Mouse (Mus musculus) midbrain, embryonic 15.5 days (tissue): Measurements from ENCODE around the gene Cdiptos. TPM values are rescaled to one million over a fixed set of nuclear protein-coding genes. Genes with fewer than 3 reads are reported as not detected.

Experiments
- ATAC-seq: fragments of 200-750 bp; cut with Nextera tagmentation; replicated peaks from 2 replicates; pipeline ENCODE4 v1.8.0; 2017; ENCODE audit warnings: moderate TSS enrichment
- H3K27ac ChIP-seq: fragments of 300-500 bp; sonication (generic); 2 replicates; pipeline ENCODE4 v1.5.1; 2015; ENCODE audit warnings: mild to moderate bottlenecking, inconsistent platforms
- H3K27me3 ChIP-seq: fragments of 300-500 bp; sonication (generic); replicated peaks from 2 replicates; pipeline ENCODE4 v1.6.1; 2015; ENCODE audit warnings: inconsistent platforms
- H3K36me3 ChIP-seq: fragments of 300-500 bp; sonication (generic); replicated peaks from 2 replicates; pipeline ENCODE4 v1.6.1; 2015; ENCODE audit warnings: inconsistent platforms
- H3K4me1 ChIP-seq: fragments of 300-500 bp; sonication (generic); 2 replicates; pipeline ENCODE4 v1.6.1; 2015; ENCODE audit warnings: inconsistent platforms
- H3K4me2 ChIP-seq: fragments of 300-500 bp; sonication (generic); 2 replicates; pipeline ENCODE4 v1.6.1; 2015; ENCODE audit warnings: inconsistent platforms, mild to moderate bottlenecking, moderate library complexity
- H3K4me3 ChIP-seq: fragments of 300-500 bp; sonication (generic); 2 replicates; pipeline ENCODE4 v1.5.1; 2015; ENCODE audit warnings: mild to moderate bottlenecking, inconsistent platforms
- H3K9ac ChIP-seq: fragments of 300-500 bp; sonication (generic); 2 replicates; pipeline ENCODE4 v1.6.1; 2015; ENCODE audit warnings: mild to moderate bottlenecking, inconsistent platforms
- H3K9me3 ChIP-seq: fragments of 300-500 bp; sonication (generic); 2 replicates; pipeline ENCODE4 v1.6.1; 2016; ENCODE audit warnings: inconsistent platforms
- WGBS: fragments of 180-500 bp; shearing (Covaris S2); methylation state at CpG from one replicate; pipeline ENCODE4 v1.1.7; 2015; ENCODE audit warnings: mixed read lengths; 5-methylcytosine and 5-hydroxymethylcytosine counted together
- polyA plus RNA-seq: library from polyadenylated mRNA; unstranded; fragments of >200 nt; fragmentation: Nextera tagmentation; extraction: Ambion mirVana; gene quantifications from 2 replicates; pipeline ENCODE4 v1.2.1, GENCODE M21; 2015

Gene Cdiptos
- polyA plus RNA-seq, 1 experiment from 2014 or later, result 1.1 TPM

DNA sequence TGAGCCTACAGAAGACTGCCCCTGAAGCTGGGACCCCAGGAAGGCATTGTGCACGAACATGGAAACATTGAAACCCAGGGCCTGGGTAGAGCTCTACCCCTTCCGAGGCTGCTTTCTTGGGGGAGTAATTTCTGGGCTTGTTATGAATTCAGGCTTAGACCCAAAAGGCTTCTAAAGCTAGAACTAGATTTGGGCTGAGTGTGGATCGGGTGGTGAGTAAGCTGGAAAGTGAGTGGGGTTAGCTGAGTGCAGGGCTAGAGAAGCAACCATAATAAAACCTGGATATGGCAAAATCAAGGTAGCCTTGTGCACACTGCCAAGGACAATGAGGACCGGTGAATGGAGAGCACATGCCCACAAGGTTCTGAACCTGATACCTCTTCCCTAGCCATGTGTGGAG is 13.9 kb downstream of the Cdiptos start:
- Histone ChIP-seq H3K36me3 (peaks cover 55% of the 10 kb centered on the region), H3K9me3 (no peaks in the 10 kb centered on the region), H3K27me3 (peaks cover 10% of the 10 kb centered on the region), H3K4me1 (no peaks in the 10 kb centered on the region), H3K27ac (no peak overlapping the region), H3K9ac (no peak overlapping the region), H3K4me2 (no peak overlapping the region), H3K4me3 (no peak overlapping the region)
- ATAC-seq, result no peak
- WGBS, result 85% methylated on average over 4 of the region's 4 CpGs

DNA sequence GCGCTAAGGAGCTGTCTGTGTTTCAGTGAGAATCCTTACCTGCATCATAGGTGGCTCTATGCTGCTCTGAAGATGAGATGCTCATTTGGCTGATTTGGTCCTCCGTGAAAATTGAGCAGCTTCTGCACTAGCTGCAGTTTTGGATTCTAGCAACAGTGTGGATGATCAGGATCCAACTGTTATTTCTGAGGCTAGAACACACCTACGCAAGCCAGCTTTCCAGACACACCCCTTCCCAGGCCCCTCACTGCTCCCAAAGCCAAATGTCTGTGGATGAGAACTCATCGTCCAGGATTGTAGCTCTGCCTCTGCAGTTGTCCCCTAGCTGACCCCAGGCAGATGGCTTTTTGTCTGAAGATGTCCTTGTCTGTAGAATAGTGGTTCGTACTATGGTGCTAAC is 14.8 kb downstream of the Cdiptos start:
- peaks cover 10% of the 10 kb centered on the region for H3K27me3 ChIP-seq
- H3K9me3 ChIP-seq, result no peaks in the 10 kb centered on the region
- WGBS, result 90% methylated on average over 5 of the region's 5 CpGs
- no peak for ATAC-seq
- no peak overlapping the region for H3K4me2 ChIP-seq
- peaks cover 50% of the 10 kb centered on the region for H3K36me3 ChIP-seq
- H3K27ac ChIP-seq, result no peak overlapping the region
- H3K9ac ChIP-seq, result no peak overlapping the region
- no peaks in the 10 kb centered on the region for H3K4me1 ChIP-seq
- H3K4me3 ChIP-seq, result no peak overlapping the region

DNA sequence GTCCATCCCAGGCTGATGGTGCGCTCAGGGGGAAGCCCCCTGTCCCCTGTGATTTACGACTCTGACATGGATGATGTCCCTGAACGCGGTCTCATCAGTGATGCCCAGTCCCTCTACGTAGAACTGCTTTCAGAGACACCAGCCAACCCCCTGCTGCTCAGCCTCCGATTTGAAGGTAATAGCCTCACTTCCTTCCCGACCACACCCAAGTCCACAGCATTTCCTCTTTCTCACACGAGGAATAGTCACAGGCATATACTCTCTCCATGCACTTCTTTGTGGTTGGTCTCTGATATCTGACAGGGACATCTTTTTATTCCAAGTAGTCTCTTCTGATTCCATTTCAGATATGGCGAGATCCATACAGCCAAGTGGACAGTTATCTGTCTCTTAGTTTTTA is 16.1 kb downstream of the Cdiptos start:
- Histone ChIP-seq H3K9ac (no peak overlapping the region), H3K36me3 (peaks cover 47% of the 10 kb centered on the region), H3K9me3 (no peaks in the 10 kb centered on the region), H3K27ac (no peak overlapping the region), H3K4me1 (no peaks in the 10 kb centered on the region), H3K4me3 (no peak overlapping the region), H3K27me3 (peaks cover 10% of the 10 kb centered on the region), H3K4me2 (no peak overlapping the region)
- WGBS, result 74% methylated on average over 9 of the region's 9 CpGs
- no peak for ATAC-seq

DNA sequence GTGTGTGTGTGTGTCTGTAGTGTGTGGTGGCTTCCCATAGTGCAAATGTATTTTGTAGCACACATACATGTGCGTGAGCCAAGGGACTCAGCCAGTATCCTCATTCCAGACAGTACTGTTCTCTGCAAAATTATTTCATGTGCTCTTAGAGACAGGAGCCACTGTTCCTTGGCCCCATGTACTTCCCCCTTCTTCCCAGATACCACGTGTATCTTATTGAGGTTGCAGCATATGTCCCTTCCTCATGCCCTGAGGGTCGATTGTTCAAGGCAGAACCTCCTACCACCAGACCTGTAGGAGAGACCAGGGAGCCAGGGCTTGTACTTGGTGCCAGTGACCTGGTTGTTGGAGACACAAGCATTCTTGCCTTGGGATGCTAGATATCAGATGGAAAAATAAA is 20.8 kb downstream of the Cdiptos start:
- no peak overlapping the region for H3K4me2 ChIP-seq
- no peaks in the 10 kb centered on the region for H3K27me3 ChIP-seq
- H3K4me1 ChIP-seq, result peaks cover 24% of the 10 kb centered on the region
- no peak overlapping the region for H3K9ac ChIP-seq
- H3K36me3 ChIP-seq, result peaks cover 24% of the 10 kb centered on the region
- WGBS, result 66% methylated on average over 3 of the region's 3 CpGs
- H3K27ac ChIP-seq, result no peak overlapping the region
- H3K4me3 ChIP-seq, result no peak overlapping the region
- no peak for ATAC-seq
- H3K9me3 ChIP-seq, result no peaks in the 10 kb centered on the region

DNA sequence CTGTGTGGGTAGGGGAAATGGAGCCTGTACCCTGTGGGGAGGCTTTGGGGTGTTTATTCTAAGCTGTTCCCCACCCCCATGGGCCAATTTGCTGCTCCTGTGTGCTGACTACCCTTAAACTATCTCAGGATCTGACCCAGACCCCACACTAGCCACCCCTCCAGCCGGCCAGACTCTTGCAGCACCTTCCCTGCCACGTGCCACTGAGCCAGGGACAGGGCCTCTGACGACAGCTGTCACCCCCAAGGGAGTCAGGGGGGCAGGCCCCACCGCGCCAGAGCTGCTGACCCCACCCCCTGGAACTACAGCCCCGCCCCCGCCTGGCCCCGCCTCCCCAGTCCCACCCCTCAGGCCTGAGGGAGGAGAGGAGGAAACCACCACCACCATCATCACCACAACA is 23.3 kb downstream of the Cdiptos start:
- H3K9me3 ChIP-seq, result no peaks in the 10 kb centered on the region
- no peak for ATAC-seq
- peak overlapping the region; percentile 59 for H3K4me3 ChIP-seq
- peak overlapping the region; percentile 92 for H3K4me2 ChIP-seq
- 3% methylated on average over 7 of the region's 8 CpGs for WGBS
- peaks cover 5% of the 10 kb centered on the region for H3K36me3 ChIP-seq
- peak overlapping the region; percentile 75; the same call in 1 of the 2 replicates for H3K9ac ChIP-seq
- H3K4me1 ChIP-seq, result peaks cover 42% of the 10 kb centered on the region
- no peak overlapping the region for H3K27ac ChIP-seq
- no peaks in the 10 kb centered on the region for H3K27me3 ChIP-seq

DNA sequence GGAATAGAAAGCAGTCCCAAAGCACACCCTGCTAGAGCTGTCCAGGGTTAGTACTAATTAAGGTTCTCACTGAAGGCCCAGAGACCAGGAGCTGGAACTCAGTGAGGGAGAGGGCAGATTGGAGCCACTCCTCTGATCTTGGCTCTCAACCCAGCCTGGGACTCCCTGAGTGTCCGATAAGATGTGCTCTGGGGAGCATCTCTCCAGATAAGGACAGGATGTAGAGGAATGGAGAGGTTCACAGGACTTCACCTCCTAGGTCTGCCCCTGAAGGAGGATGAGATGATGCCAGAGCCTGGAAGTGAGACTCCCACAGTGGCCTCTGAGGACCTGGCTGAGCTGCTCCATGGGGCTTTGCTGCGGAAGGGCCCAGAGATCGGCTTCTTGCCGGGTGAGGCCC is 24.2 kb downstream of the Cdiptos start:
- peak overlapping the region; percentile 25; the same call in 1 of the 2 replicates for H3K27ac ChIP-seq

DNA sequence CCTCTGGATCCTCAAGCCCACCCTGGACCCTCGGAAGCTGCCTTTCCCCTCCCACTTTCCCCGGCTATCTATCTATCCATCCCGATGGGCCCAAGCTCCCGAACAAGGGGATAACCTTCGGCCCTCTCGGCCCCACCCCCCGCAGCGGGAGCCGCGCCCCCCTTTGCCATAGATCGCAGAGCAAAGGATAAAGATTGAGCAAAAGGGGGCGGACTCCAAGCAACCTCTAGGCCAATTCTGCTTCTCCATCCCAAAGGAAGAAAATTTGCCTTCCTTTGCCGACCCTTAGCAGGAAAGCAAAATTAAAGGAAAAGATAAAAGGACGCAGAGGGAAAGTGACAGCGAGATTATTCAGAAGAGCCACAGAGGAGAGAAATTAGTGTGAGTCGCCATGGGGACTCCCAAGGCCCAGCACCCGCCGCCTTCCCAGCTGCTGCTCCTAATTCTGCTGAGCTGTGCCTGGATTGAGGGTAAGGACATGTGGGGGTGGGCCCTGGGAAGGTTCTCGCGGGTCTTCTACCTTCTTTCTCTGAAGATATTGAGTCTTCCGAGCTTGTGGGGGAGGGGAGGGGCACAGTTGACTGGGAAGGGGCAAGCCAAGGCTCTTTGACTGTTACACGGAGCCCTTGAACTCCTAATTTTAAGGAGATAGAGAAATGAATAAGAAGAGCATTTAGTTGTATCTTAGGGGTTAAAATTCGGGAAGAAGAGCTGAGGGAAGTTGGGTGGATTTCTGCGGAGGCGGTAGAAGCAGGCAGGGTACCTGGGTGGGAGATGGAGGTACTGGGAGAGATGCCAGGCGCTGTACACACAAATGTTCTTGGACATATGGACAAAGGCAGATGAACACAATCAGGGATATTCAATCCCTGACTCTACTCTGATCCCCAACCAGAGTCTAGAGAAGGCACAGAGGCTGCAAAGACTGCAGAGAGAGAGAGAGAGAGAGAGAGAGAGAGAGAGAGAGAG is 25.0 kb downstream of the Cdiptos start:
- peak overlapping the region; percentile 89 for H3K27ac ChIP-seq
- peak; percentile 25; the same call in 1 of the 2 replicates for ATAC-seq
- H3K9ac ChIP-seq, result peak overlapping the region; percentile 75
- 3% methylated on average over 26 of the region's 26 CpGs for WGBS
- H3K4me3 ChIP-seq, result peak overlapping the region; percentile 59
- no peaks in the 10 kb centered on the region for H3K27me3 ChIP-seq
- H3K4me1 ChIP-seq, result peaks cover 53% of the 10 kb centered on the region
- H3K9me3 ChIP-seq, result no peaks in the 10 kb centered on the region
- peaks cover 5% of the 10 kb centered on the region; the same call in 1 of the 2 replicates for H3K36me3 ChIP-seq
- peak overlapping the region; percentile 92 for H3K4me2 ChIP-seq

More for the DNA sequence above, 24.2 kb downstream of the Cdiptos start:
- Histone ChIP-seq H3K9ac (peak overlapping the region; percentile 75), H3K36me3 (peaks cover 5% of the 10 kb centered on the region; the same call in 1 of the 2 replicates), H3K27me3 (no peaks in the 10 kb centered on the region), H3K9me3 (no peaks in the 10 kb centered on the region), H3K4me1 (peaks cover 51% of the 10 kb centered on the region), H3K4me3 (peak overlapping the region; percentile 59), H3K4me2 (peak overlapping the region; percentile 92)
- 23% methylated on average over 4 of the region's 4 CpGs for WGBS
- no peak for ATAC-seq

DNA sequence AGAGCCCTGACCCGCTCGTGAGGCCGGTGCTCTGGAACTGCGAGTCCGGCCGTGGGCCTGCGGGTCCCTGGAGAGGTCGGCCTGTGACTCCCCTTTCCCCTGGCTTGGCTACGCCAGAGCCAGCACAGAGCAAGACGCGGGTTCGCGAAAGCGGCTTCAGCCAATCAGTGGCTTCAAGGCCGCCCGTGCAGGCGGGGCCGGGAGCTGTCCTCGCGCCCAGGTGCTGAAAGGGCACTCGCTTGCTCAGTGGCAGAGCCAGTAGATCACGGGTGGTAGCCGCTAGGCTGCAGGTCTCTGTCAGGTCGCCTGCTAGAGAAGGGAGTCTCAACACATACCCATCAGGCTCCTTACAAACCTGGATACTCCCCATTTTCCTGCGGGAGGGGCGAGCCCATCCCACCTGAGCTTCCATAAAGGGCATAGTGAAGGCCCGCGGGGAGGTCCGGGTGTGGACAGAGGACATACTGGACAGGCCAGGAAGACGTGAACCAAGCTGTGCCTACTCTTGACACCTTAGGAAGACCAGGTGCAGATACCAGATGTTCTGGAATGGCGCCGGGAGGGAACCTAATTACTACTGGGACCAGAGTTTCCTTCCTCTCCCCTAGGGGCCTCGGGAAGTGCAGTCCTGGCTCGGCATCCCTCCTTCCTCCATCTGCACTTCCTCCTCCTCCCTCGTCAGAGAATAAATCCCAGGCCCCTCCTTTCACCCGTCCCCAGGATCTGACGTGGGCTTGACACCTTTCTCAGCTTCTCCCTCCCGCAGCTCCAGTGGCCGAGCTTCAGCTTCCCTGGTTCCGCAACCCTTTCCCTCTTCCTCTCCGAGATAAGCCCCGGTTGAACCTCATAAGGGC is 25.9 kb downstream of the Cdiptos start, which contains the start of gene Sez6l2:
Sez6l2 (plus strand) TSS at position 771 of the 854 bp plus-strand sequence.
- H3K27ac ChIP-seq, result peak within 1 kb of the TSS; percentile 89
- H3K27me3 ChIP-seq, result no peaks in the 10 kb centered on the region
- H3K9me3 ChIP-seq, result no peaks in the 10 kb centered on the region
- H3K4me2 ChIP-seq, result peak within 1 kb of the TSS; percentile 92
- WGBS, result 0% methylated on average over 42 of the region's 42 CpGs
- ATAC-seq, result peak; percentile 88
- H3K4me1 ChIP-seq, result peaks cover 53% of the 10 kb centered on the region
- peak within 1 kb of the TSS; percentile 59 for H3K4me3 ChIP-seq
- peak within 1 kb of the TSS; percentile 75 for H3K9ac ChIP-seq
- H3K36me3 ChIP-seq, result peaks cover 7% of the 10 kb centered on the region; the same call in 1 of the 2 replicates

DNA sequence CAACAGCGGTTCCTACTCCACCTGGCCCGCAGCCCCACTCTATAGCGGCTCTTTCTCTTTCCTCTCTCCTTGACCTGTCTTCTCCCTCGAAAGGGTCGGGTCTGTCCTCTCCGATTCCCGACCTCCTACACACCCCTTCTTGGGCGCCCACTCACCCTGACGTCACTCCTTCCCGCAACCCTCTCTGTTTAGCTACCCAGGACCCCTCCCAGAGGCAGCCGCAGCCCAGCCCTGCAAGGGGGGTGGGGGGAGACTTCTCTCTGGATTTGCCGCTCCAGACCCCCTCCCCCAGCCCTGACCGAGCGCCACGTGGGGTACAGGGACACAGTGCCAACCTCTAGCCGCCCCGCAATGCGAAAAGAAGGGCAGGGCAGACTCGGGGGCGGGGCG is 26.5 kb downstream of the Cdiptos start, which contains the start of gene Asphd1:
Asphd1 (minus strand) TSS at position 180 of the 390 bp plus-strand sequence.
- Histone ChIP-seq H3K27ac (peak within 1 kb of the TSS; percentile 89), H3K36me3 (peaks cover 12% of the 10 kb centered on the region; the same call in 1 of the 2 replicates), H3K4me3 (peak within 1 kb of the TSS; percentile 59), H3K9ac (peak within 1 kb of the TSS; percentile 75), H3K4me2 (peak within 1 kb of the TSS; percentile 92), H3K9me3 (no peaks in the 10 kb centered on the region), H3K27me3 (no peaks in the 10 kb centered on the region), H3K4me1 (peaks cover 53% of the 10 kb centered on the region)
- WGBS, result under 1% methylated on average over 21 of the region's 21 CpGs
- peak; percentile 65 for ATAC-seq

DNA sequence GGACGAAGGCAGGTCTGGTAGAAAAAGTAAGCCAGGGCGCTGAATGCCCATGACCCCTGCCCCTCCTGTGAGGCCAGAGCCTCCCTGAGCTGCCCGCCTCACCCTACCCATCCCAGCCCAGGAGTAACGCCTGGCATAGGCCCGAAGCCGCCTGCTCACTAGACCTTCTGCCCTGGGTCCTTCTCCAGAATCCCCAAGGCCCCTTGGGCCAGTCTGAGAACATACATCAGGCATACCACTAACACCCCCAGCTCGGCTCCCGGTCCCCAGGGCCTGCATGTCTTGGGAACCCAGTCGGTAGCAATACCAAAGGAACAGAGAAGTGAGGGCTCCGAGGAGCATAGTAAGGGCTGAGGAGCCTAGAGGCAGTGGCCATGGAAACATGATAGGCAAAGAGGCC is 27.3 kb downstream of the Cdiptos start:
- Histone ChIP-seq H3K36me3 (peaks cover 10% of the 10 kb centered on the region; the same call in 1 of the 2 replicates), H3K4me2 (peak overlapping the region; percentile 92), H3K27me3 (no peaks in the 10 kb centered on the region), H3K4me3 (peak overlapping the region; percentile 59), H3K9me3 (no peaks in the 10 kb centered on the region), H3K9ac (peak overlapping the region; percentile 75), H3K27ac (peak overlapping the region; percentile 89), H3K4me1 (peaks cover 51% of the 10 kb centered on the region)
- ATAC-seq, result no peak
- WGBS, result 76% methylated on average over 10 of the region's 10 CpGs

DNA sequence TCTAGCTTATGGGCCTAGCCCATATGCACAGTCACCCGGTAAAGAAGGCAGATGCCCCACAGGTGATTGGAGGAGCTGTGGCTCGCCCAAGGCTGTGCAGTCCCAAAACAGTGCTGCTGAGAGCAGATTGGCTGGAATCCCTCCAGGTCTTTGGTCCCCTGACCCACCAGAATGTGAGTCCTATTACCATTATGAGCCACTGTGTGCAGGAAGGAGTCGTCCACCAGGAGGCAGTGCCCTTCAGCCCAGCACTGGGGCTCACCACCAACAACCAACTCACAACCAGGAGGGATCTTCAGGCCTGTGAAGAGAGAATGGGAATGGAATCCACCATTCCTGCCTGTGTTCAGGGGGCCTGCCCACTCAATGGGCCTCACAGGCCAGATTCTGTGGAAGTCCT is 29.4 kb downstream of the Cdiptos start:
- Histone ChIP-seq H3K36me3 (peaks cover 7% of the 10 kb centered on the region; the same call in 1 of the 2 replicates), H3K4me1 (peaks cover 30% of the 10 kb centered on the region), H3K4me3 (no peak overlapping the region), H3K9ac (no peak overlapping the region), H3K27me3 (no peaks in the 10 kb centered on the region), H3K9me3 (no peaks in the 10 kb centered on the region), H3K27ac (no peak overlapping the region), H3K4me2 (no peak overlapping the region)
- no peak for ATAC-seq
- WGBS, result 31% methylated on average over 3 of the region's 3 CpGs

DNA sequence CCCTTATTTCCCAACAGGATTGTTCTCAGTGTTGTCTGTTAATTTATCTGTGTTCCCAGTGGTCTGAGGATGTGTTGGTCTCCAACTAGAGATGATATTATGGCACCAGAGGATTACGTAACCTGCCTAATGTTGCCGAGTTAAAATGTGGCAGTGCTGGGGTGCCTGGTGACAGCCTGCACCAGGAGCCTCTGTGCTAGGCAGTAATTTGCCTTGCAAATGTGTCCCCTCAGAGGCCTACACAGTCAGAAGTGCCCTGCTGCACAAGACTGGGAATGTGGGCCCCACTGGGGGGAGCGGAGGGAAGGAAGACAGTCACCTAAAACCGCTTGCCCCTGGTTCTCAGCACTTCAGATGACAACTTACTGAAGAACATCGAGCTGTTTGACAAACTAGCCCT is 34.1 kb downstream of the Cdiptos start:
- no peak for ATAC-seq
- WGBS, result 49% methylated on average over 5 of the region's 5 CpGs

More for the DNA sequence above, 34.1 kb downstream of the Cdiptos start:
- Histone ChIP-seq H3K36me3 (peaks cover 13% of the 10 kb centered on the region; the same call in 1 of the 2 replicates), H3K27me3 (no peaks in the 10 kb centered on the region), H3K9ac (no peak overlapping the region), H3K4me2 (no peak overlapping the region), H3K9me3 (no peaks in the 10 kb centered on the region), H3K4me3 (no peak overlapping the region), H3K4me1 (peaks cover 3% of the 10 kb centered on the region; the same call in 1 of the 2 replicates), H3K27ac (no peak overlapping the region)
